In genomic region chr6:47635207-47635994, GRCm38 (mm10) we compare ENCODE assay signal across 12 mouse cellular contexts. TPM values are rescaled to one million over a fixed set of nuclear protein-coding genes. Genes with fewer than 3 reads are reported as not detected.
DNase-seq lines count a peak whose midpoint lies in the region; TF ChIP-seq lines count a peak whose summit lies in the region.
"Had no signal": no experiment of that assay in that cellular context is flagged by ENCODE, and none has a peak within 500 bp of the region (broad histone marks: within the 10 kb centered on the region; RNA-seq: fewer than 3 reads in every experiment).

No protein-coding gene starts in this region.

- no peak overlapping the region for H3K27ac ChIP-seq in left cerebral cortex, adult 2 months
- H3K27ac ChIP-seq: hindbrain, embryonic 15.5 days; limb, embryonic 12.5 days; midbrain, embryonic 12.5 days; neural tube, embryonic 12.5 days had no signal

- TF ChIP-seq CTCF in left cerebral cortex, adult 2 months (IDR thresholded peaks at IDR 0.05), result peak; percentile 16

- intact Hi-C loops in left cerebral cortex, adult 2 months (cut with DNase I), result loop anchor here (5.0 kb wide), 1 partner anchor 318 kb away; no protein-coding TSS in a partner anchor
- intact Hi-C loops in left cerebral cortex, postnatal 14 days (cut with DNase I), result loop anchor here (10.0 kb wide), 1 partner anchor 321 kb away; no protein-coding TSS in a partner anchor

- no peak overlapping the region for H3K4me3 ChIP-seq in left cerebral cortex, adult 2 months
- H3K4me3 ChIP-seq: hindbrain, embryonic 15.5 days; limb, embryonic 12.5 days; midbrain, embryonic 12.5 days; neural tube, embryonic 12.5 days had no signal

- no peak for DNase-seq in left cerebral cortex, adult 2 months (ENCODE audit: extremely low spot score in 1 of 2, low spot score in 2 of 2)
- DNase-seq in left cerebral cortex, postnatal 14 days (ENCODE audit: low spot score in 2 of 2), result no peak
- peak; percentile 77 for DNase-seq in 416B (ENCODE audit: low read depth)
- DNase-seq in CD4-positive helper T cell, adult 2 months (ENCODE audit: low read depth, low spot score), result peak; percentile 42
- DNase-seq in c-Kit-negative CD71-positive TER-119-positive erythroid progenitor cells, embryonic 14.5 days (ENCODE audit: low read depth, low spot score), result peak; percentile 11
- no peak for DNase-seq in layer of hippocampus, adult 11-12 months (ENCODE audit: low spot score)
- DNase-seq in ovary, postnatal 10 days (ENCODE audit: low spot score), result no peak
- DNase-seq: adrenal gland, postnatal 14 days had no signal

RNA-seq across cellular contexts. Expression of gene Ezh2, which starts 40.3 kb away (rescaled TPM):
- total RNA-seq in left cerebral cortex, adult 2 months (2021), result 10 to 100 TPM; 11.3 to 13.5 TPM
- total RNA-seq in left cerebral cortex, postnatal 14 days (2021), result 10 to 100 TPM; 14.1 to 14.8 TPM

Comparison
In these comparisons a context has a peak if more than half of its experiments do, and no peak if none do; other contexts are left out.
1. DNase-seq: peak in 416B (single experiment), CD4-positive helper T cell, adult 2 months (single experiment) and c-Kit-negative CD71-positive TER-119-positive erythroid progenitor cells, embryonic 14.5 days (single experiment); none in left cerebral cortex, adult 2 months (0 of 2), left cerebral cortex, postnatal 14 days (0 of 2), layer of hippocampus, adult 11-12 months (single experiment) and ovary, postnatal 10 days (single experiment).